Mouse (Mus musculus) heart, postnatal 25 days (tissue): ENCODE measurements at regions not wholly inside any gene's neighbourhood (a gene's known extent, or its start where the extent isn't known, plus 50 kb on each side); places are given as distances from the start of the nearest gene placed in this dataset.

ENCODE experiments used
- DNase-seq: peaks from one replicate; pipeline ENCODE4 v3.0.0; 2022; ENCODE audit warnings: low spot score
- intact Hi-C: fragments of 180-260 bp; cut with DNase I; formaldehyde crosslinking; loops from one replicate; pipeline ENCODE4 v1.15.1; 2025

DNA sequence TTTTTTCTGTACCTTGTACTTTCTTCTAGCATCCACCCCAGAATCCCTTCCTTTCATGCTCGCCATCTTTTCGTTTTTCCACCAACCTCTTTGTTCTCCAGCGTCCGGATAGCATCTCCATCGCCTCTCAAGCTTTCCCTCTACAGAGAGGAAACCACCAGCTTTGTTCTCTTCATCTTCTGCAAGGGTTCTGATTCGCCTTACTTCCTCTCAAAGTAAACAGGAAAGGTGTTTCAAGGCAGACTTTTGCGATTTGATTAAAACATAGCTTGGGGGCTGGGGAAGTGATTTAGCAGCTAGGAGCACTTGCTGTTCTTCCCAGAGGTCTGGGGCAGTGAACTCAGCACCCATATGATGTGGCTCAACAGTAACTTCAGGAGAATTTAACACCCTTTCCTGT lies 71.4 kb downstream of the Emp1 start:
- intact Hi-C loops: no loop called here
- no peak for DNase-seq

GRCm38 (mm10) chr6:135436315-135436714 lies 74.0 kb downstream of the Emp1 start:
- intact Hi-C loops: no loop called here
- no peak for DNase-seq

- intact Hi-C loops: no loop called here
- no peak for DNase-seq
Measured at GRCm38 (mm10) chr6:135438271-135438670, 75.9 kb downstream of the Emp1 start.

GRCm38 (mm10) chr6:135441126-135441871 lies 79.0 kb downstream of the Emp1 start:
- DNase-seq: no peak
- intact Hi-C loops: loop anchor here (10.0 kb wide), 1 partner anchor 244 kb away; no protein-coding TSS in a partner anchor

- intact Hi-C loops: loop anchor here (1.0 to 10.0 kb wide), 3 partner anchors 240 to 908 kb away; no protein-coding TSS in a partner anchor
- peak; percentile 62 for DNase-seq
Measured at GRCm38 (mm10) chr6:135444661-135445060, 82.3 kb downstream of the Emp1 start.

GRCm38 (mm10) chr6:135445070-135445469 lies 82.7 kb downstream of the Emp1 start:
- DNase-seq: no peak
- intact Hi-C loops: loop anchor here (2.0 to 10.0 kb wide), 2 partner anchors 240 to 908 kb away; no protein-coding TSS in a partner anchor

DNA sequence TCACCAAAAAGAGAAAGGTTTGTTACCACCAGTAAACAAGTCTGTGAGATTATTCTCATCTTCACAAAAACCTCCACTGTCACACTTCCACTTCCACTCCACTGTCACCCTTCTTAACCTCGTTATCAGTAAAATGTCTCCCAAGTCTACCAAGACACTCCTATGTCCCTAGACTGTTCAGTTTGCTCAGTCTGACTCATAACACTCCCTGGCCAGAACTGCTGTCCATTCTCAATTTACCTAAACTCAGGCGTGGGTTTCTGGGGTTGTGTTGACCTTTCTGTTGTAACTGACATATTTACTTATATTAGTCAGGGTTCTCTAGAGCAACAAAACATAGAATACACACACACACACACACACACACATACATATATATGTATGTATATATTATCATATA lies 85.5 kb downstream of the Emp1 start:
- intact Hi-C loops: loop anchor here (10.0 kb wide), 1 partner anchor 237 kb away; no protein-coding TSS in a partner anchor
- no peak for DNase-seq

DNA sequence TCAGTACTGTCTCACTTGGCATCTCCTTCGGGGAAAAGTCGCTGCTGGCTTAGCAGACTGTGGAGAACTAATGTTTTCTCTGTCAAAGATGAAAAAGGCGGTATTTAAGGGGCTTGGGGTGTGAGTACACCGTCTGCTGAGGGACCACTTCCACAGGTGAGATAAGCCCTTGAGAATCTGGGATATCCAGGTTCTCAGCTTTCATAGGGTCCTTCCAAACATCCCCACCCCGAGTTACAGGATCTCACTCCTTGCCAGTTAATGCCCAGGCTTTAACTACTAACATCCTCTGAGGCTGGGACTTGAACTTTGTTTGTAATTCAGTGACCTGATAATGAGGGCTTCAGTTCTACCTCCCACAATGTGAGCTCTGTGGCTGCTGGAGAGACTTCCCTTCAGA lies 86.9 kb downstream of the Emp1 start:
- no peak for DNase-seq

DNA sequence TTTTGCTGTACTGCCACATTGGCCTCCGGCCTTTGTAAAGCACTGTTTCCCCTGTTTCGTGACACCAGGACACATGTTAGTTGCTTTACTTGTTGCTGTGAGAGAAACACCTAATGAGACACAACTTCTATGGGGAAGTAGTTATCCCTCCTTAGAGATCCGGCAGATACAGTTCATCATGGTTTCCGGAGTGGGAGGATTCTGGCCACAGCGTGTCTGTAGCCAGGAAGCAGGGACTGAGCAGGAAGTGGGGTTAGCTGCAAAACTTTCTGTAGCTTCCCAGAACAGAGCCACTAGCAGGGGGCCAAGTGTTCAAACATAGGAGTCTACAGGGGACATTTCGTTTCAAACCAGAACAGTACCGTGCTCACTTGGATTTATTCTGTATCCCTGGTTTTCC lies 88.2 kb downstream of the Emp1 start:
- no peak for DNase-seq
- intact Hi-C loops: no loop called here

More for the DNA sequence above, 86.9 kb downstream of the Emp1 start:
- intact Hi-C loops: loop anchor here (10.0 kb wide), 1 partner anchor 236 kb away; no protein-coding TSS in a partner anchor

DNA sequence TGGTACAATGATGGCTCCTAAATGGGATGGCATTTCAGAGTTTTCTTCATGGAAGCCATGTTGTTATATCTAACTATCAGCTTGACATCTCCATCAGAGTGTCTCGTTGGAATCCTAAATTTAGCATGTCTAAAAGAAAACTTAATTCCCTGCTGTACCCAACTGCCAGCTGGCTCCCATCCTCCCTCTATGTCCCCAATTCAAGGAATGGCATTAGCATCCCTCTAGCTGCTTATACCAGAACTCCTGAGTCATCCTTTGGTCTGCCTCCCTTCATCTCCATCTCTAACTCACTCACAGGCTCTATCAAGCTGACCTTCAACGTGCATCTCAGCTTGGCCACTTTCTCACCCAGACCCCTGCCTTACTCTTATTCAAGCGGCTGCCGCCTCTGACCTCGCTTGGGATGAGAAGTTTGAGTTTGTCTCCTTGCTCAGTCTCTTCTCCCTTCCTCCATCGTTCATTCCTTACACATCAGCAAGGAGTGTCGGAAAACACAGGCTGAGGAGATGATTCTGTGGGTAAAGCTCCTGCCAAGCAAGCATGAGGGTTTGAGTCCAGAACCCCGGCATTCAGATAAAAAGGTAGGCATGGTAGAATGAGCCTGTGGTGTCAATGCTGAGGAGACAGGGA lies 88.9 kb downstream of the Emp1 start:
- no peak for DNase-seq
- intact Hi-C loops: no loop called here

DNA sequence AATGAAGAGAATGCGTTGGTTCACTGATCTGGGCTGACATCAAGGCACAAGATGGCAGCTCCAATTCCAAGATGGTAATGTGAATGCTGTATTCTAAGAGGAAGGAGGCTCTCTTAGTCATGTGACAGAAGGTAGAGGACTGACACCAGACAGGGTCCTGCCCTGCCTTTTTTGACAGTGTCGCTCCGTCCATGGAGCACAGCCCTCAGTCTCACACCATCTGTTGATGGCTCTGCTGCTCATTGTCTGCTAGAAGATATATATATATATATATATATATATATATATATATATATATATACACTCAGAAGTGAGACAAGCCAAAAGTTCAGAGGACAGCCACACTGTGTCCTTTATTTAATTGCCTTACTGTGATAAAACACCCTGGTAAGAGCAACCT lies 90.7 kb downstream of the Emp1 start:
- intact Hi-C loops: no loop called here
- DNase-seq: no peak

- intact Hi-C loops: no loop called here
- no peak for DNase-seq
Measured at GRCm38 (mm10) chr6:135472495-135472894, 110.2 kb downstream of the Emp1 start.

DNA sequence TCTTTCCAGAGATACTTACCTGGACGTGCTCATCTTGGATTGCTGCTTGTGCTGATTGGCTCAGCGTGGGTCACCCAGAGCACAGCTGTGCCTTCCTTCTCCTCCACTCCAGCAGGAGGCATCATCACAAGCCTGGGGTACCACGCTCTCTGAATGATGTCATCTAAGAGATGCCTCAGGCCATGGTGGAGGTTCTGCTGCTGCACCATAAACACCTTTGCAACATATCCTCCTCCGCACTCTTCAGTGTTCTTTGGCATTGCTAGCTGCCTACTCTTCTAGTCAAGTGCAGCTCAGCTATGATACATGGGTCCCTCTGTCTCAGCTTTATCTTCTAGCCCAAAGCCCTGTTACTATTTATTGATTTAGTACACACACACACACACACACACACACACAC lies 110.8 kb downstream of the Emp1 start:
- intact Hi-C loops: no loop called here
- no peak for DNase-seq

- DNase-seq: no peak
- intact Hi-C loops: no loop called here
Measured at GRCm38 (mm10) chr6:135488795-135489194, 126.5 kb downstream of the Emp1 start.

GRCm38 (mm10) chr6:135493983-135494382 lies 131.6 kb downstream of the Emp1 start:
- intact Hi-C loops: no loop called here
- no peak for DNase-seq

GRCm38 (mm10) chr6:135495841-135496240 lies 133.5 kb downstream of the Emp1 start:
- intact Hi-C loops: no loop called here
- DNase-seq: no peak

GRCm38 (mm10) chr6:135498592-135498991 lies 136.2 kb downstream of the Emp1 start:
- no peak for DNase-seq
- intact Hi-C loops: no loop called here

DNA sequence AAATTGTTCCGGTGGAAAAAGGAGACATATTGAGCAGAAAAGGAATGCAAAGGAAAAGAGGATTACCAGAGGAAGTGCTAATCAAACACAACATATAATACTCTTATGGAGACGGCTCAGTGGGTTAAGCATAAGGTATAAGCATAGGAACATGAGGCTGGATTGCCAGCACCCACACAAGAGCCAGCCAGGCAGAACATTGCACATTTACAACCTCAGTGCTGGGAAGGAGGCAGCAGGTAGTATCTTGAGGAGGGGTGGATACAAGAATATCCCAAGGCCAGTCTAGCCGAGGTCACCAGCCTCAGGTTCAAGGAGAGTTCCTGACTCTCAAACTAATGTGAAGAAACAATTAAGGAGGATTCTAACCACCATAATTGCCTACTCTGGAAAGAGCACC lies 138.0 kb downstream of the Emp1 start:
- DNase-seq: no peak
- intact Hi-C loops: no loop called here

DNA sequence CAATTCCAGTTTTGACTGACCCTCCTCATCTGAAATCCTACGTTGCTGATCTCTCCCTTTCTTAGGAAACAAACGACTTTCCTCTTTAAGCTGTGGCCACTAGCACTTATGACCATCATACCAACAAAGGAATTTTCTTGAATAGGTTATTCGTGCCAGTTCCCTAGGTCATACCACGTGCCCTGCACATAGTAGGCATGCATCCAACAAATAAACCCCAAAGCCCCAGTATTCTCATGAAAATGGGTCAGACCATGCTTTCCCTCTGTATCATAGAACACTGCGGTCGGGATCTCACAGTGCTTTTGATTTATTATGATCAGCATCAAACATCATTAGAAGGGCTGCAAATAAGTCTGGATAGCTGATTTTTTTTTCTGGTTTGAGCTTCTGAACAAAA lies 139.4 kb downstream of the Emp1 start:
- no peak for DNase-seq
- intact Hi-C loops: no loop called here

DNA sequence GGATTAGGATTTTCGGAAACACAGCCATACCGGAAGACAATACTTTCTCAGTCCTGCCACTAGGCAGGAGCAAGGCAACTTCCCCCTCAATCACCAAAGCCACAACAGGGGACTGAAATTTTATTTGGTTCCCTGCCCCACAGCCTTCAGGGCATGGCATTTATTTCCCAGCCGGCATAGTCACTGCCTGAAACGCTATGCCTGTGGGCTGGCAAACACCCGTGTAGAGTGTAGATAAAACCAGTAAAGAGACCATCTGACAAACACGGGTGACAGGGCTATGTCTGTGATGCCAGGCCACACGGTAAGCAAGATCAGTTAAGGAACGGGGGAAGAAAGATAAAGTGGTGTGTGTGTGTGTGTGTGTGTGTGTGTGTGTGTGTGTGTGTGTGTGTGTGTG lies 140.1 kb downstream of the Emp1 start:
- no peak for DNase-seq
- intact Hi-C loops: no loop called here

DNA sequence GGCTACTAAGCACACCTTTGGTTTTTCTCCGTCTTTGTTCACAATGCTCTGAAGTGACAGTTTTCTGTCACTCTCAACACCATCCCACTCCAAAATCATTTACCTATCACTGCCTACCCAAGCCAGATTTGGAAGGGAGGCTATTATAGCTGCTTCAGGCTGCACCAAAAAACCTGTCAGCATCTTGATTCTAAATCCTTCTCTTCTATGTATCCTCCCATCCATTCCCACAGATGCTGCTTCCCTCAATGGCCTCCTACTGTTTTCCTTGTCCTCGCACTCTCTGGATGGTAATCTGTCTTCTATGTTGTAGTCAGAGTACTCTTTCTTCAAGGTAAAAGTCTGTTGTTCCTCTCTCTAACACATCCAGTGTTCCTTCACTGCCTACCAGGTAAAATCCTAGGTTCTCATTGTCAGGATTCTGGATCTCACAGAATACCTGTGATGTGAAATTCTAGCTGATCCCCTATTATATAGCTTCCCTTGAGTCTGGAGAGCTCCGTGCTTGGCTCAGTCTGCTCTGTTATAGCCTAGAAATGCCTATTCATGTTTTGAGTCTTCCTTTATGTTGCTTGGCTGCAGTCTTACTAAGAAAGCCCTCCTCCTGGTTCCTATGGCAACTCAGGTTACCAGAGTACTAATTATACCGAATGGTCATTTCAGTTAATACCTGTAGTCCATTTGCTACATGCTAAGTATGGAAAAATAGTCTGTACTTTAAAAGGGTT lies 156.5 kb downstream of the Emp1 start:
- intact Hi-C loops: no loop called here
- DNase-seq: no peak
